Mouse (Mus musculus): ENCODE measurements at regions not wholly inside any gene's neighbourhood (a gene's known extent, or its start where the extent isn't known, plus 50 kb on each side); places are given as distances from the start of the nearest gene placed in this dataset.
A peak's percentile ranks its signal among the peaks of the same experiment; 100 is the strongest.
"Not testable (repeated sequence)": the region's sequence is repeated elsewhere in the genome, so short reads cannot be mapped to it uniquely, and the experiment has no call there.

DNA sequence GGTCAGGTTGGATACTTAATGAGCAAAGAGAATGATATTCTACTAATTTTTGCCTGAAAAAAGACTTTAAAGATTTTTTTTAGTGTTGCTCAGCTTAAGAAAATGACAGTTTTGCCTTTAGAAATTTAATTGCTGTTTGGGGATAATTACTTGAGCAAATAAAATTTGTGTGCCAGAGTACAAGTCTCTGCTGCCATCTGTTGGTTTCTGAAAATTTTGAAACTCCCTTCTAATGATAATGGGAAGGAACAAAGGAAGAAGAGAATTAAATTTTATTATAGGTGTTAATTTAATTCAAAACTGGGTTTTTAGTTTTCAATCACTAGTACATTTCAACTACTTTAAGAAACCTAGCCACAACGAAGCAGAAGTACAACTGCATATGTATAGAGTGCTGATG, 94.1 kb downstream of the Gm17521 start:
- Histone ChIP-seq H3K27me3 (ENCODE audit: control insufficient read depth, insufficient read depth, low read length) (no peaks in the 10 kb centered on the region), H3K9me3 (ENCODE audit: control insufficient read depth, low read length) (no peaks in the 10 kb centered on the region), H3K36me3 (ENCODE audit: control insufficient read depth, insufficient read depth, low read length) (no peaks in the 10 kb centered on the region), H3K9ac (ENCODE audit: low read length) (no peak overlapping the region), H3K4me3 (ENCODE audit: low read depth, low read length) (no peak overlapping the region), H3K27ac (ENCODE audit: low read depth, low read length) (no peak overlapping the region), H3K4me1 (ENCODE audit: control insufficient read depth, insufficient read depth, low read length) (no peaks in the 10 kb centered on the region), H3K4me2 (ENCODE audit: low read depth) (no peak overlapping the region)
- DNase-seq (ENCODE audit: low spot score) (no peak), ATAC-seq (ENCODE audit: insufficient read depth, low FRiP score, low TSS enrichment) (no peak)
- 53% methylated on average over 1 of the region's 1 CpGs for WGBS

DNA sequence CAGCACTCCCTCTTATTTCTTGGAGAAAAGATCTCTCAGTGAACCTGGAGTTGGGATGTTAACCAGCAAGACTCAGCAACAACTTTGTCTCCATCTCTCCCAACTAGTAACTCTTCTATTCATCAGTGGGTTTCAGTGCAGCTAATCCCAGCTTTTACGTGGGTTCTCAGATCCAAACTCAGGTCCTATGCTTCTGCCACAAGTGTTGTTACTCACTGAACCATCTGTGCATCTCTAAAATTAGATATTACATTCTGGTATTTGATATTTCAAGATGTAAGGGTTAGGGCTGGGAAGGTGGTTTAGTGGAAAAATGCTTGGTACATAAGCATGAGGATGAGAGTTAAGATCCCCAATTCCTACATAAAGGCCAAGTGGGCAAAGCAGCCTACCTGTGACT, 136.8 kb downstream of the Gm17521 start:
- no peak for ATAC-seq (ENCODE audit: insufficient read depth, low FRiP score, low TSS enrichment)
- 83% methylated on average over 1 of the region's 1 CpGs for WGBS
- H3K36me3 ChIP-seq (ENCODE audit: control insufficient read depth, insufficient read depth, low read length), result no peaks in the 10 kb centered on the region

DNA sequence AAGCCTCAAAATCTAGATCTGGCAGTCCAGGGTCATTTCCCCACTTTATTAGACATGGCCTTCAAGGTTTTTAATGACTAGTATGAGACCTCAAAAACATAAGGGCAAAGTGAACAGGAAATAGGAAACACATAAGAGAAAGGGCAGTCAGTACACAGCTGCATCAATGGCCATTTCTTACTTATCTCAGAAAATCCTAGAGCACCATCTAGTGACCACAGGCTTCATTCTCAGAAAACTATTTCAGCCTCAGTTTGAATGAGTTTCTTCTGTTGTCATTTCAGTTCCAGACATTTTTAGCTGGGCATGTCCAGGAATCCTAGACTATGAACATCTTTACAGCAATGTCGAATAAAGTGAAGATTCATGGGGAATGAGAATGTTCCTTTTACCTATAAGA, 175.0 kb downstream of the Gm17521 start:
- Histone ChIP-seq H3K9me3 (ENCODE audit: control insufficient read depth, low read length) (no peaks in the 10 kb centered on the region), H3K4me2 (ENCODE audit: low read depth) (no peak overlapping the region), H3K27me3 (ENCODE audit: control insufficient read depth, insufficient read depth, low read length) (no peaks in the 10 kb centered on the region), H3K27ac (ENCODE audit: low read depth, low read length) (no peak overlapping the region), H3K9ac (ENCODE audit: low read length) (no peak overlapping the region), H3K36me3 (ENCODE audit: control insufficient read depth, insufficient read depth, low read length) (no peaks in the 10 kb centered on the region), H3K4me3 (ENCODE audit: low read depth, low read length) (no peak overlapping the region), H3K4me1 (ENCODE audit: control insufficient read depth, insufficient read depth, low read length) (no peaks in the 10 kb centered on the region)
- WGBS, result 48% methylated on average over 1 of the region's 1 CpGs
- ATAC-seq (ENCODE audit: insufficient read depth, low FRiP score, low TSS enrichment) (no peak), DNase-seq (ENCODE audit: low spot score) (no peak)

More for the DNA sequence above, 136.8 kb downstream of the Gm17521 start:
- H3K27ac ChIP-seq (ENCODE audit: low read depth, low read length), result no peak overlapping the region
- DNase-seq (ENCODE audit: low spot score), result no peak
- H3K4me1 ChIP-seq (ENCODE audit: control insufficient read depth, insufficient read depth, low read length), result no peaks in the 10 kb centered on the region
- no peak overlapping the region for H3K4me3 ChIP-seq (ENCODE audit: low read depth, low read length)
- H3K9ac ChIP-seq (ENCODE audit: low read length), result no peak overlapping the region
- no peaks in the 10 kb centered on the region for H3K9me3 ChIP-seq (ENCODE audit: control insufficient read depth, low read length)
- no peaks in the 10 kb centered on the region for H3K27me3 ChIP-seq (ENCODE audit: control insufficient read depth, insufficient read depth, low read length)
- no peak overlapping the region for H3K4me2 ChIP-seq (ENCODE audit: low read depth)

DNA sequence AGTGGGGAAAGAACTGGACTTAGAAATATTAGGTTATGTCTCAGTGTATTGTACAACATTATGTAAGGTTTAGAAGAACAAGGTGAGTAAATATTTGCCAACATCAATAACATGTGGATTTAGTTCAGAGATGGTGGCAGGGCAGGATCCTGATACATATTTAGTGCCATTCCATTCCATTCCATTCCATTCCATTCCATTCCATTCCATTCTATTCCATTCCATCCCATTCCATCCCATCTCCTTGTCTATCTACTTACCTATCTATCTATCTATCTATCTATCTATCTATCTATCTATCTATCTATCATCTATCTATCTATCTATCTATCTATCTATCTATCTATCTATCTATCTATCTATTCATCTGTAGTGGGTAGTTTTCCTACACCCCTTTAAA, 198.2 kb downstream of the Gm17521 start:
- not testable (repeated sequence) for H3K9me3 ChIP-seq (ENCODE audit: control insufficient read depth, low read length); H3K36me3 ChIP-seq (ENCODE audit: control insufficient read depth, insufficient read depth, low read length); H3K4me1 ChIP-seq (ENCODE audit: control insufficient read depth, insufficient read depth, low read length); H3K4me2 ChIP-seq (ENCODE audit: low read depth); H3K27me3 ChIP-seq (ENCODE audit: control insufficient read depth, insufficient read depth, low read length); H3K9ac ChIP-seq (ENCODE audit: low read length); DNase-seq (ENCODE audit: low spot score); ATAC-seq (ENCODE audit: insufficient read depth, low FRiP score, low TSS enrichment); H3K27ac ChIP-seq (ENCODE audit: low read depth, low read length); H3K4me3 ChIP-seq (ENCODE audit: low read depth, low read length)

DNA sequence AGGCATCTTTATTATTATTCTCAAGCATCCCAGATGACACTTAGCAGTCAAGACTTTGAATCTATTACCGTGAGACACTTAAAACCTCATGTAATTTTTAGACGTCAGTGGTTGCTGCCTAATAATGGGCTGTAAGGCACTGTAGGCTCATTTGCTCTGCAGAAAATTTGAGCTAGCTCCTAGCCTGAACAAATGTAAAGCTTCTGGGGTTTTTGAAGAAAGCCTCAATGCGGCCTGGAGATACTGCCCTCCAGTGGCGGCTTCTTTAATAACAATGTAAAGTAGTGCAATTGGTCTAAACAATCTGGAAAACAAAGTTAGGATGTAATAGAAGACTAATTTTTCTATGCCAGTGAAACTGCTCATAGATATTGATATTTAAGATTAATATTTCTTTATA, 203.4 kb downstream of the Gm17521 start:
- peak; percentile 14 for DNase-seq (ENCODE audit: low spot score)
- WGBS, result 17% methylated on average over 4 of the region's 4 CpGs

More for the DNA sequence above, 203.4 kb downstream of the Gm17521 start:
- no peaks in the 10 kb centered on the region for H3K27me3 ChIP-seq (ENCODE audit: control insufficient read depth, insufficient read depth, low read length)
- no peak for ATAC-seq (ENCODE audit: insufficient read depth, low FRiP score, low TSS enrichment)
- no peak overlapping the region for H3K4me2 ChIP-seq (ENCODE audit: low read depth)
- H3K9me3 ChIP-seq (ENCODE audit: control insufficient read depth, low read length), result no peaks in the 10 kb centered on the region
- H3K27ac ChIP-seq (ENCODE audit: low read depth, low read length), result no peak overlapping the region
- no peaks in the 10 kb centered on the region for H3K36me3 ChIP-seq (ENCODE audit: control insufficient read depth, insufficient read depth, low read length)
- no peak overlapping the region for H3K4me3 ChIP-seq (ENCODE audit: low read depth, low read length)
- no peak overlapping the region for H3K9ac ChIP-seq (ENCODE audit: low read length)
- H3K4me1 ChIP-seq (ENCODE audit: control insufficient read depth, insufficient read depth, low read length), result no peaks in the 10 kb centered on the region

Measured in neural tube, embryonic 11.5 days (tissue).